Mouse (Mus musculus) ES-E14 (cell line): ENCODE data around the gene Tead3. TPM values are rescaled to one million over a fixed set of nuclear protein-coding genes. Genes with fewer than 3 reads are reported as not detected.
A peak's percentile ranks its signal among the peaks of the same experiment; 100 is the strongest.

Experiments used
- DNase-seq: peaks from one replicate; pipeline ENCODE4 v3.0.0-alpha.2; 2013; ENCODE audit warnings: low read depth, low spot score
- H3K27ac ChIP-seq: 2 replicates; pipeline ENCODE4 v1.5.1; 2012; ENCODE audit warnings: low read depth, mild to moderate bottlenecking, low read length, moderate library complexity, mixed read lengths; ENCODE audit not compliant: poor library complexity, insufficient read depth, severe bottlenecking
- H3K36me3 ChIP-seq: 2 replicates; pipeline ENCODE4 v1.6.1; 2012; ENCODE audit warnings: mild to moderate bottlenecking, low read length, moderate library complexity, mixed read lengths; ENCODE audit not compliant: control insufficient read depth, poor library complexity, insufficient read depth, severe bottlenecking
- H3K4me1 ChIP-seq, 2 experiments: fragments of 150-350 bp in 1 of 2; sonication (generic) in 1 of 2; 2 replicates each; pipeline ENCODE4 v1.6.1; 2012; ENCODE audit warnings: low read length in 2 of 2, mild to moderate bottlenecking in 1 of 2, mixed read lengths in 1 of 2; ENCODE audit not compliant: control insufficient read depth in 2 of 2, insufficient read depth in 2 of 2, poor library complexity in 1 of 2
- H3K4me3 ChIP-seq, 2 experiments: fragments of 150-350 bp in 1 of 2; sonication (generic) in 1 of 2; 2 replicates each; pipeline ENCODE4 v1.5.1; 2012; ENCODE audit warnings: low read length in 2 of 2, low read depth in 1 of 2, mild to moderate bottlenecking in 1 of 2, mixed read lengths in 1 of 2; ENCODE audit not compliant: insufficient read depth in 1 of 2, poor library complexity in 1 of 2, severe bottlenecking in 1 of 2
- H3K9ac ChIP-seq: 2 replicates; pipeline ENCODE4 v1.6.1; 2012; ENCODE audit warnings: low read depth, mild to moderate bottlenecking, low read length, mixed read lengths; ENCODE audit not compliant: poor library complexity, insufficient read depth, severe bottlenecking
- H3K9me3 ChIP-seq: fragments of 150-350 bp; sonication (generic); 2 replicates; pipeline ENCODE4 v1.6.1; 2012; ENCODE audit warnings: low read depth, mild to moderate bottlenecking, low read length; ENCODE audit not compliant: control insufficient read depth, insufficient read depth
- CHD2 ChIP-seq: IDR thresholded peaks from 2 replicates; pipeline ENCODE4 v1.6.1; 2014; ENCODE audit warnings: mild to moderate bottlenecking, low read depth, low read length, inconsistent platforms
- HCFC1 ChIP-seq: IDR thresholded peaks from 2 replicates; pipeline ENCODE4 v1.6.1; 2012; ENCODE audit warnings: low read length, inconsistent platforms, borderline replicate concordance; ENCODE audit not compliant: insufficient read depth
- MAFK ChIP-seq: IDR thresholded peaks from 2 replicates; pipeline ENCODE4 v1.6.1; 2014; ENCODE audit warnings: mild to moderate bottlenecking, low read depth, low read length, inconsistent platforms; ENCODE audit not compliant: insufficient read depth
- ZC3H11A ChIP-seq: IDR thresholded peaks from 2 replicates; pipeline ENCODE4 v1.6.1; 2012; ENCODE audit warnings: low read depth, mild to moderate bottlenecking, inconsistent platforms, low read length, borderline replicate concordance
- ZNF384 ChIP-seq: IDR thresholded peaks from 2 replicates; pipeline ENCODE4 v1.6.1; 2012; ENCODE audit warnings: low read depth, low read length, inconsistent platforms
- in situ Hi-C, 2 experiments: fragments of 600-800 bp; cut with MboI; formaldehyde crosslinking; loops; one replicate each; pipeline ENCODE4 v1.15.1; 2025; ENCODE audit warnings: low sequenced_read_pairs in 2 of 2, inconsistent platforms in 1 of 2; ENCODE audit not compliant: unreplicated experiment in 2 of 2
- total RNA-seq: library from RNA; depleted of rRNA; stranded (reverse); fragments of 300-350 nt; gene quantifications from 2 replicates; pipeline ENCODE4 v1.2.3, GENCODE M21; 2012

The Tead3 gene
- total RNA-seq, 1 experiment: 8.0 TPM

DNA sequence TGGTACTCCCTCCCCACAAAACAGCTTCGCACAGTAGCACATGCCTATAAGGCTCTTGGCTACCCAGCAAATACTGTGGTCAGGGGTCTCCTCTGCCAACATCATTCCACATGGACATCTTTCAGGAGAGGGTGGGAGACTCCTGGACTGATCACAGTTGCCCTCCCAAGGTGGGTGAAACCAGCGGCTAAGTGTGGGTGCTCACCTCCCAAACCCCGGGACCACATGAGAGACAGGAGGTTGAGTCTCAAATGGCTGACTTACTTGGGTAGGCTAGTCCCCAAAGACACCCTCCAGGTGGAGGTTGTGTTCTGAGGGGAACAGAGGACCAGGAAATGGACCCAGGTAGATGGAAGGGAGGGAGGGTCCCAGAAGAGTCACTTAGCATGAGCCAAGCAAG, 5.9 kb downstream of the Tead3 start:
- no peak for TF ChIP-seq ZNF384
- TF ChIP-seq ZC3H11A: no peak
- no peak for TF ChIP-seq HCFC1
- no peak for TF ChIP-seq CHD2
- TF ChIP-seq MAFK: no peak
- no peaks in the 10 kb centered on the region for H3K9me3 ChIP-seq
- in situ Hi-C loops: no loop called here
- peak overlapping the region; percentile 4; the same call in 1 of the 2 replicates for H3K9ac ChIP-seq
- 0 out of 2 replicates have a peak overlapping the region, but pooled peaks have one; percentile 23 for H3K27ac ChIP-seq
- DNase-seq: no peak
- no peak overlapping the region; a peak in 1 of 4 replicates for H3K4me3 ChIP-seq
- H3K36me3 ChIP-seq: no peaks in the 10 kb centered on the region
- peaks cover 3 to 58% of the 10 kb centered on the region in 2 experiments; a peak in 2 of 4 replicates for H3K4me1 ChIP-seq

DNA sequence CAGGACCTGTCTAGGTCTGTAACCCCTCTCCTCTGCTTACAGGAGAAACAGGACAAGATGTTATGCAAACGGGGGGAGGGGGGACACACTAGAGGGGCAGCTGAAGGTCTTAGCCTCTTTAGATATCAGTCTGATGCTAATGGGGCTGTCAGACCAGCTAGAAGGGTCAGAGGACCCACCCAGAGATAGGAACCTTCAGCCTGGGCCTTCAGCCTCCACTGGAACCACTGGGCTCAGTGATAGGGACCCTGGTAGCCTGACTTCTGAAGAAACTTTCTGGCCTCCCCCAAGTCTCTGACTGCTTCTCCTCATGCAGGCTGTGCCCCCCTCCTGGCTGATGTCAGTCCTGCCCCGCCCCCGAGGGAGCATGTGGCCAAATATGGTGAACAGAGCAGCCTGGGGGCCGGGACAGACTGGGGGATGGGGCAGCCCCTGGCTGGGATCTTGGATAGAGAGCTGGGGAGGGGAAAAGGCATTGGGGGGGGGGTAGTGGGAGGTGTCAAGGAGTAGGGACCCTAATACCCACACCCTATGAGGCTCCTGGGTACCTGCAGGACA, 6.5 kb downstream of the Tead3 start:
- H3K9ac ChIP-seq: no peak overlapping the region
- no peak for DNase-seq
- H3K36me3 ChIP-seq: no peaks in the 10 kb centered on the region
- H3K4me1 ChIP-seq: peaks cover 3 to 56% of the 10 kb centered on the region in 2 experiments; a peak in 2 of 4 replicates
- no peak for TF ChIP-seq MAFK
- no peak for TF ChIP-seq CHD2
- no peak for TF ChIP-seq ZNF384
- no peak for TF ChIP-seq ZC3H11A
- no peak for TF ChIP-seq HCFC1
- in situ Hi-C loops: no loop called here
- H3K4me3 ChIP-seq: no peak overlapping the region
- no peaks in the 10 kb centered on the region for H3K9me3 ChIP-seq
- H3K27ac ChIP-seq: no peak overlapping the region

DNA sequence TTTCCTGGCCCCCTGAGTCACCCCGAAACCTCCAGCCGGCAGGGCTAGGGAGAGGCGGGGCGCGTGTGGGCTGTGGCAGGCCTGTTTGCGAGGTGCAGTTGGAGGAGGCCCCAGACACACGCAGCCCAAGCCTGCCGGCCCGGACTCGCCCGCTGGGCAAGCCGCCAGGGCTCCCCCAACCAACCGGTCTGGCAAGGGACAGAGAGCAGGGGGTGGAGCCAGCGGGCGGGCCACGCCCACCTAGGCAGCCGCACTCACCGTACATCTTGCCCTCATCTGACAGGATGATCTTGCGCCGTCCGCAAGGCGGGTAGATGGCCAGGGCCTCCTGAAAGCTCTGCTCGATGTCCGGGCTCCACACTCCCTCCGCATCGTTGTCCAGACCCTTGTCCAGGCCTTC, 9.5 kb downstream of the Tead3 start:
- no peak for DNase-seq
- Histone ChIP-seq H3K9me3 (no peaks in the 10 kb centered on the region), H3K27ac (peak overlapping the region; percentile 30; the same call in 1 of the 2 replicates), H3K36me3 (no peaks in the 10 kb centered on the region; the same call in 1 of the 2 replicates), H3K4me3 (peak overlapping the region; percentile 18 to 44; a peak in 2 of 4 replicates), H3K9ac (peak overlapping the region; percentile 37; the same call in 1 of the 2 replicates), H3K4me1 (peaks cover 3 to 39% of the 10 kb centered on the region in 2 experiments; a peak in 2 of 4 replicates)
- TF ChIP-seq ZNF384: no peak
- TF ChIP-seq HCFC1: no peak
- TF ChIP-seq MAFK: no peak
- no peak for TF ChIP-seq CHD2
- no peak for TF ChIP-seq ZC3H11A
- in situ Hi-C loops: no loop called here

- Histone ChIP-seq H3K9ac (0 out of 2 replicates have a peak overlapping the region, but pooled peaks have one; percentile 37), H3K9me3 (no peaks in the 10 kb centered on the region), H3K36me3 (no peaks in the 10 kb centered on the region; the same call in 1 of the 2 replicates), H3K4me3 (peak overlapping the region in 1 of 2 experiments; percentile 44; a peak in 1 of 4 replicates), H3K4me1 (peaks cover 3 to 34% of the 10 kb centered on the region in 2 experiments; a peak in 2 of 4 replicates), H3K27ac (peak overlapping the region; percentile 30; the same call in 1 of the 2 replicates)
- TF ChIP-seq CHD2 (no peak), HCFC1 (no peak), MAFK (no peak), ZC3H11A (no peak), ZNF384 (no peak)
- in situ Hi-C loops: no loop called here
- DNase-seq: no peak
Measured at GRCm38 (mm10) chr17:28340578-28340977, 10.0 kb downstream of the Tead3 start.
